Mouse (Mus musculus): ENCODE data around the gene Cks1b. TPM values are rescaled to one million over a fixed set of nuclear protein-coding genes. Genes with fewer than 3 reads are reported as not detected.

Cks1b gene
- polyA plus RNA-seq, 1 experiment: 7.4 TPM

DNA sequence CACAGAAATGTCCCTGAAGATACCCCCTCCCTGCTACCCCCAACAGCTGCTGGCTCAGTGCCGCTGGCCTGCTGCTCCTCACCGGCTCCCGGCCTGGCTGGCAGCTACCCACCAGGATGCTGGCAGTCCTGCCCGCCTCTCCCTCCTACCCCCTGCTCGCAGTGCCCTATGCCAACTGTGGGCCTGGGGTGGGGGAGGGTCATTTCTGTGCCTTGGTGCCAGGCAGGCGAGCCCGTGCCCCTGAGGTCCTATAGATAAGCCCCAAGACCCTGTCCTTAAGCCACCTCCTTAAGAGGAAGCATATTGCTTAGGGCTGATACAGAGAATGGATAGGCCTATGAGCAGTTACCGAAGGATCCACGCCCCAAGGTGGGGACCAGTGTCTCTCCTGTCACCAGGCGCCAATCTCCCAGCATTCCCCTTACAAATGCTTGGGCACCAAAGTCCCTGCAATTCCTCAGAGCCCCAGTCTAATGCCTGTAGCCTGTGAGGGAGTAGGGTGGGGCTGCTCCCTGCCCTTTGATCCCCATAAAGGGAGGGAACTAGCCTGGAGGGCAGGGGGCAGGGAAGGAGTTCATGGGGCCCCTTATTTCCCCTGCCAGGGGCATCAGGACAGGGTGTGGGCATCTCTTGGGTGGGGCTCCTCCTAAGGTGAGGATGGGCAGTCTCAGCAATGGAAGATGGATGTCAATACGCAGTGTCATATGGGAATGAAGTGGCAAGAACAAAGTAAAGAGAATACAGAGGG, 29.9 kb downstream of the Cks1b start:
- H3K9me3 ChIP-seq (ENCODE audit: control insufficient read depth, low read length): no peaks in the 10 kb centered on the region
- H3K27me3 ChIP-seq (ENCODE audit: control insufficient read depth): peaks cover 31% of the 10 kb centered on the region
- H3K36me3 ChIP-seq (ENCODE audit: control insufficient read depth): no peaks in the 10 kb centered on the region; the same call in 1 of the 2 replicates
- TF ChIP-seq TAL1 (IDR thresholded peaks at IDR 0.05; ENCODE audit: low read length): no peak
- TF ChIP-seq GATA1 (IDR thresholded peaks at IDR 0.05; ENCODE audit: low read length): no peak
- H3K4me1 ChIP-seq (ENCODE audit: control insufficient read depth): peaks cover 39% of the 10 kb centered on the region
- H3K4me3 ChIP-seq (replicated peaks): no peak overlapping the region

GRCm38 (mm10) chr3:89387632-89388031, 30.6 kb downstream of the Cks1b start:
- H3K4me1 ChIP-seq (ENCODE audit: control insufficient read depth): peaks cover 34% of the 10 kb centered on the region
- H3K36me3 ChIP-seq (ENCODE audit: control insufficient read depth): no peaks in the 10 kb centered on the region; the same call in 1 of the 2 replicates
- TF ChIP-seq TAL1 (IDR thresholded peaks at IDR 0.05; ENCODE audit: low read length): no peak
- peaks cover 25% of the 10 kb centered on the region for H3K27me3 ChIP-seq (ENCODE audit: control insufficient read depth)
- H3K9me3 ChIP-seq (ENCODE audit: control insufficient read depth, low read length): no peaks in the 10 kb centered on the region
- H3K4me3 ChIP-seq (replicated peaks): no peak overlapping the region

DNA sequence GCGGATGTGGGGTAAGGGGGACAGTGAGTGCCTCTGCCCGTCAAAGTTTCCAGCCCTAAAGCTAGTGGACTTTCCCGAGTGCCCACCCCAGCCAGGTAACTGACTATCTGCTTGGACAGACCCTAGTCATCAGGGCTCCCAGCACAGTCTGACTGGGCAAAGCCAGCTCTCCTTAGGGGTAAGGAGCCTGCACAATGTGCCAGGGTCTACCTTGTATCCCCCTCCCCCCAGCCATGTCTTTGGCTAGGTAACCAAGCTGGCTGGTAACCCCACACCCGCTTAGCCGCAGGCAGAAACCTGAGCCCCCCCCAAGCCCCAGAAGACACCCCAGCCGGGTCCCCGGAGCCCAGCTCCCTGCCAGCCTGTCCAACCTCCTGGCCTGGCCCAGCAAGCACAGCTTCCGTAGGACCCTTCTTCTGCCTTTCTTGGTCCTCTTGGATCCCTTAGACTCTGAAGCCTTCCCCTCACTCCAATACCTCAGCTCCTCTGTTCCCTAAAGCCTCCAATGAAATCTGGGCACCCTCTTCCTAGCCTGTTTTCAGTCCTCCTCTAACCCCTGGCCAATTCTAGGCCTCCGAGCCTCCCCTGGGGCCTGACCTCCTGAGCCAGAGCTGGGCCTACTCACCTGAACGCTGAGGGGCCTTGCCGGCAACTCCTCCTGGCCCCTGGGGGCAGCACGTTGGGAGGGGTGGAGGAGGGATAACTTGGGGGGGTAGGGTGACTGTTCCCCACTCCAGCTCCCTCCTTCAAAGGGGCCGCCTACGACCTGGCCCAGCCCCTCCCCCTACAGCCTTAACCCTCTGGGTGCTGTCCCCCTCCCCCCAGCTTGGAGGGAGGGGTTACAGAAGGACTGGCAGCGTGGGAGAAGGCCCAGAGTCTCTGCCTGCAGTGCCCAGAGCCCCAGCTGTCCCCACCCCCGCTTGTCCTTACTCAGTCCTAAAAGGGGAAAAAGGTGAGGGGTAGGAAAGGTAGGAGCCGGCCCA, 31.5 kb downstream of the Cks1b start:
- TF ChIP-seq GATA1 (IDR thresholded peaks at IDR 0.05; ENCODE audit: low read length) (no peak), TAL1 (IDR thresholded peaks at IDR 0.05; ENCODE audit: low read length) (no peak)
- Histone ChIP-seq H3K36me3 (ENCODE audit: control insufficient read depth) (no peaks in the 10 kb centered on the region; the same call in 1 of the 2 replicates), H3K9me3 (ENCODE audit: control insufficient read depth, low read length) (no peaks in the 10 kb centered on the region), H3K4me3 (replicated peaks) (no peak overlapping the region), H3K27me3 (ENCODE audit: control insufficient read depth) (peaks cover 16% of the 10 kb centered on the region), H3K4me1 (ENCODE audit: control insufficient read depth) (peaks cover 25% of the 10 kb centered on the region)

- no peak overlapping the region for H3K4me3 ChIP-seq (replicated peaks)
- peaks cover 5% of the 10 kb centered on the region; the same call in 1 of the 2 replicates for H3K27me3 ChIP-seq (ENCODE audit: control insufficient read depth)
- H3K4me1 ChIP-seq (ENCODE audit: control insufficient read depth): peaks cover 21% of the 10 kb centered on the region
- TF ChIP-seq TAL1 (IDR thresholded peaks at IDR 0.05; ENCODE audit: low read length) (no peak), GATA1 (IDR thresholded peaks at IDR 0.05; ENCODE audit: low read length) (no peak)
- H3K36me3 ChIP-seq (ENCODE audit: control insufficient read depth): peaks cover 4% of the 10 kb centered on the region; the same call in 1 of the 2 replicates
- no peaks in the 10 kb centered on the region for H3K9me3 ChIP-seq (ENCODE audit: control insufficient read depth, low read length)
Measured at GRCm38 (mm10) chr3:89385451-89385850, 32.7 kb downstream of the Cks1b start.

- Histone ChIP-seq H3K9me3 (ENCODE audit: control insufficient read depth, low read length) (no peaks in the 10 kb centered on the region), H3K36me3 (ENCODE audit: control insufficient read depth) (peaks cover 12% of the 10 kb centered on the region), H3K4me3 (replicated peaks) (no peak overlapping the region), H3K27me3 (ENCODE audit: control insufficient read depth) (no peaks in the 10 kb centered on the region), H3K4me1 (ENCODE audit: control insufficient read depth) (peaks cover 19% of the 10 kb centered on the region)
- no peak for TF ChIP-seq TAL1 (IDR thresholded peaks at IDR 0.05; ENCODE audit: low read length)
- TF ChIP-seq GATA1 (IDR thresholded peaks at IDR 0.05; ENCODE audit: low read length): no peak
Measured at GRCm38 (mm10) chr3:89384331-89385076, 33.7 kb downstream of the Cks1b start.

DNA sequence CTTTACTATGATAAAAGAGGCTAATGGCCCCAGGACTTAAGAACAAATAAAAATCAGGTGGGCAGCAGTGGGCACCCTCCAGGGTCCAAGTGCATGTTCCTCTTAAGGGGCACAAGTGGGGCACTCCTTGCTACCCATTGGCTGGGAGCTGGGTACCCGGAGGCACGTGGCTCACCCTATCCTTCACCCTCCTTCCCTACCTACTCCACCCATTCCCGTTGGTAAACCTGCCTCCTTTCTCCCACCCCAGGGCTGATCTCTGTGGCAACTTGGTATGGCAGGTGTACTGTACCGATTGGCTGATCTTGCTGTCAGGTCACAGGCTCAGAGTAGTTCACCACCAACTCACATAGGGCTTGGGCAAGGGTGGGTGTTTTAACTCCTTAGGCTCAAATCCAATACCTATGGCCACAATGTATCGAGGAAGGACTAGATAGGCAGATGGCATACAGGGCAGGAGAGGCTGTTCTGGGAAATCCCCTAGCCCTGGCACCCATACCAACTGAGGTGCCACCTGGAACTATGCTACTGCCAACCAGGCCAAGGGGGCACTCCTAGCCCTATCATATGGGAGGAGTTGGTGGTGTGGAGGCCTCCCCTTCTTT, 34.4 kb downstream of the Cks1b start:
- no peak for TF ChIP-seq TAL1 (IDR thresholded peaks at IDR 0.05; ENCODE audit: low read length)
- TF ChIP-seq GATA1 (IDR thresholded peaks at IDR 0.05; ENCODE audit: low read length): no peak
- H3K4me1 ChIP-seq (ENCODE audit: control insufficient read depth): peaks cover 19% of the 10 kb centered on the region
- H3K27me3 ChIP-seq (ENCODE audit: control insufficient read depth): no peaks in the 10 kb centered on the region
- H3K36me3 ChIP-seq (ENCODE audit: control insufficient read depth): peaks cover 14% of the 10 kb centered on the region
- no peaks in the 10 kb centered on the region for H3K9me3 ChIP-seq (ENCODE audit: control insufficient read depth, low read length)
- H3K4me3 ChIP-seq (replicated peaks): no peak overlapping the region

GRCm38 (mm10) chr3:89382950-89383349, 35.2 kb downstream of the Cks1b start:
- TF ChIP-seq GATA1 (IDR thresholded peaks at IDR 0.05; ENCODE audit: low read length): no peak
- no peak for TF ChIP-seq TAL1 (IDR thresholded peaks at IDR 0.05; ENCODE audit: low read length)
- peaks cover 19% of the 10 kb centered on the region for H3K4me1 ChIP-seq (ENCODE audit: control insufficient read depth)
- no peaks in the 10 kb centered on the region for H3K9me3 ChIP-seq (ENCODE audit: control insufficient read depth, low read length)
- H3K4me3 ChIP-seq (replicated peaks): no peak overlapping the region
- peaks cover 14% of the 10 kb centered on the region for H3K36me3 ChIP-seq (ENCODE audit: control insufficient read depth)
- H3K27me3 ChIP-seq (ENCODE audit: control insufficient read depth): no peaks in the 10 kb centered on the region

All from erythroblast, embryonic 14.5 days (primary cell).